Mouse (Mus musculus) testis, postnatal 10 days (tissue): ENCODE measurements around the gene Gm49373.
A peak's percentile ranks its signal among the peaks of the same experiment; 100 is the strongest.
"Not testable (repeated sequence)": the region's sequence is repeated elsewhere in the genome, so short reads cannot be mapped to it uniquely, and the experiment has no call there.

Source experiments
- DNase-seq: peaks from one replicate; pipeline ENCODE4 v3.0.0; 2021; ENCODE audit warnings: low spot score

Gene Gm49373

GRCm38 (mm10) chr9:21072641-21073040 is 255 bp downstream of the Gm49373 start:
- no peak for DNase-seq

DNA sequence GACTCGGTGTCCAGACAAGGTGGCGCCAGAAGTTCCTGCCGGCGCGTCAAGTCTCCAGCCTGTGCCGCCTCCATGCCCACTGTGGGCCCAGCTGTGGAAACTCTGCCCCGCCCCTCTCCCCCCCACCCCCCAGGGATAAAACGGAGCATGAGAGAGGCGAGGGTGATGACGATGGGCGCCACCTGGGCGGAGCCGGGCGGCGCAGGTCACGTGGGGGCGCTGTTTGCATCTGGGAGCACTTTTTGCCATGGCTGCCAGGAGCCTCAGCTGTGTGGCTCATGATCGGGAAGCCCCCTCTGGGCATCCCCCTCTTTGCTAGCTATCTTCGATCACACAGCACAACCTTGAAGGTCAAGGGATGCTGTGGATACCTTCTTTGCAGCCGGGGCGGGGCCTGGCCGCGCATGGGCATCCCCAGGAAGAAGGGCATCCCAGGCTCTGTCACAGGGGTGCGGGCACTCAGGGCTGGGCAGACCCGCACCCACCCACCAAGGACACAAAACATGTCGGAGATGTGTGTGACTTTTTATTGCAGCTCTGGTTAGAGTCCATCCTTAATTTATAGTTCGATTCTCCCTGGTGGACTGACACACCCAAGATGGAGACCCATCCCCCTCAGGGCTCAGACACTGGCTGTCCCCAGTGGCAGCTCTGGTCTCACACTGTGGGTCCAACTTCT is 5.8 kb downstream of the Gm49373 start, which contains the start of gene Zglp1:
Zglp1 (minus strand) TSS at position 88 of the 679 bp plus-strand sequence.
- no peak for DNase-seq

- no peak for DNase-seq
Measured at GRCm38 (mm10) chr9:21062928-21063327, 10.0 kb downstream of the Gm49373 start.

GRCm38 (mm10) chr9:21051578-21051977 is 21.3 kb downstream of the Gm49373 start:
- DNase-seq, result no peak

DNA sequence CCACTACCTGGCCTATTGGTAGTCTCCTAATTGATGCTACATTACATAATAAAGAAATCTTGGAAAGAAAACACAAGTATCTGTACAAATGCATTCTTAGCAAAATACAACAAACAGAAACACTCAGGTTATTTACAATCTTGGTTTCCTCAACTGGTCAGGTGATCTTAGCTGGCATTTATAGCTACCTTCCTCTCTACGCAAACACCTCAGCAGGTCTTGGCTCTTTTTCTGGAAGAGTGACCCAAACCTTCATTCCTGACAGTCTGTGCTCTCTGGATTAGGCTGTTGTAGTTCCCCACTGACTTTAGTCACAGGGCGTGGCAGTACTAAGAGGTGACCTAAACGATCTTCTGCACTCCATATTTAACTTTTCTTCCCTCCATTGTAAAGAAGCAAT is 27.7 kb downstream of the Gm49373 start:
- no peak for DNase-seq

DNA sequence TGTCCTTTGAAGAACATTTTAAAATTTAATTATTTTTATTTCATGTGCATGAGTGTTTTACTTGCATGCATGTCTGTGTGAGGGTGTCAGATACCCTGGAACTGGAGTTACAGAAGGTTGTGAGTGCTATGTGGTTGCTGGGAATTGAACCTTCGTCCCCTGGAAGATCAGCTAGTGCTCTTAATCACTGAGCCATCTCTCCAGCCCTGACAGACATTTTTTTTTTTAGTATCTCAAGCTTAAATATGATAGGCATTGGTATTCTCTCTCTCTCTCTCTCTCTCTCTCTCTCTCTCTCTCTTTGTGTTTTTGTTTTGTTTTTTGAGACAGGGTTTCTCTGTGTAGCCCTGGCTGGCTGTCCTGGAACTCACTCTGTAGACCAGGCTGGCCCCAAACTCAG is 28.1 kb downstream of the Gm49373 start:
- DNase-seq, result not testable (repeated sequence)

- DNase-seq, result no peak
Measured at GRCm38 (mm10) chr9:21043563-21043962, 29.3 kb downstream of the Gm49373 start.

- no peak for DNase-seq
Measured at GRCm38 (mm10) chr9:21041308-21041707, 31.6 kb downstream of the Gm49373 start.

DNA sequence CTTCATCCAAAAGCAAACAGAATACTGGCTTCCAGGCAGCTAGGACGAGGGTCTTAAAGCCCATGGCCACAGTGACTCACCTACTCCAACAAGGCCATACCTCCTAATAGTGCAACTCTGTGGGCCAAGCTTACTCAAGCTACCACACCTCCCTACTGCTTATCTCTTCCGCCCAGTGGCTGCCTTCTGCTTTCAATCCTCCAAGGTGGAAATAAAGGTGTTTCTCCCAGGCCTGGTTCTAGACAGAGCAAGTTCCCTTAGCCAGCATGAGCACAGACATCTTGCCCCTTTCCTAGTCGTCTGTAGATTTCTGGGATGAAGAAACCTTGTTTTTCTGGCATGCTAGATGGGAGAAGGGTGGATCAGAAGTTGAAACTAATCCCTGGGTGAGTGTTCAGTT is 33.1 kb downstream of the Gm49373 start:
- no peak for DNase-seq

GRCm38 (mm10) chr9:21037481-21037891 is 35.4 kb downstream of the Gm49373 start:
- DNase-seq, result peak; percentile 58

GRCm38 (mm10) chr9:21036666-21037065 is 36.2 kb downstream of the Gm49373 start:
- no peak for DNase-seq

GRCm38 (mm10) chr9:21036161-21036560 is 36.7 kb downstream of the Gm49373 start:
- DNase-seq, result no peak

DNA sequence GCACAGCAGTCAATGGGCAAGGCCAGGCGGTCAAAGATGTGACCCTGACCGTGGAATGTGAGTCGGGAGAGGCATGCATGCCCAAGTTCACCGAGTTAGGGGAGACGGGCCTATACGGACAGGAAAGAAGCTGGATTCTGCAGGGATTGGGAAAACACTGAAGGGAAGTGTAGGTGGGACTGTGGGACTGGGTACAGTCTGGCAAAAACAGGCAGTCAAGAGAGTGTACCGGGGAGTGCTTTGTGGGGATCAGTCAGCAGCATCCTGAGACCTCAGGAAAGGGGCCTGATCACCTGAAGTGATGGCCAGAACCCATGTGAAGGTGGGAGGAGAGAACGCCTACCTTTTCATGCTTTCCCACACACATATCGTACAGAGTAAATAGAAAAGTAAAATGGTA is 37.3 kb downstream of the Gm49373 start:
- DNase-seq, result no peak

DNA sequence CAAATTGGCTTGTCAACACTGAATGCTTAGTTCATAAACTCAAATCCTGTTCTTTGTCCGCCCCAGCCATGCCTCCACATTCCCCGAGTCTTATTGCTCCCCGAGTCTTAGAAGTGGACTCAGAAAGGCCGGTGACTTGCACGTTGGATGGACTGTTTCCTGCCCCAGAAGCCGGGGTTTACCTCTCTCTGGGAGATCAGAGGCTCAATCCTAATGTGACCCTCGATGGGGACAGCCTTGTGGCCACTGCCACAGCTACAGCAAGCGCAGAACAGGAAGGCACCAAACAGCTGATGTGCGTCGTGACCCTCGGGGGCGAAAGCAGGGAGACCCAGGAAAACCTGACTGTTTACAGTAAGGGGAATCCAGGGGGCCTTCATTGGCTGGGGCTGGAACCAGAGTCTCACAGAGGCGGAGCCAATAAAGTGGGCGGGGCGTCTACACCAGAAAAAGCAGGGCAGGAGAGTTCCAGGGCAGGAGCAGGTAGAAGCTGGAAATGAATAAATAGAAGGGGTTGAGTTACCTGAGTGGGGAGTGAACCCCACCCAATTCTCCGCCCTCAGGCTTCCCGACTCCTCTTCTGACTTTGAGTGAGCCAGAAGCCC is 38.3 kb downstream of the Gm49373 start:
- DNase-seq, result peak; percentile 55

GRCm38 (mm10) chr9:21033136-21033535 is 39.8 kb downstream of the Gm49373 start:
- peak; percentile 91 for DNase-seq

- DNase-seq, result no peak
Measured at GRCm38 (mm10) chr9:21032491-21032890, 40.4 kb downstream of the Gm49373 start.

GRCm38 (mm10) chr9:21031896-21032351 is 41.0 kb downstream of the Gm49373 start, which contains the start of gene Icam5:
TSS of gene Icam5 (plus strand) at chr9:21032073.
- no peak for DNase-seq

DNA sequence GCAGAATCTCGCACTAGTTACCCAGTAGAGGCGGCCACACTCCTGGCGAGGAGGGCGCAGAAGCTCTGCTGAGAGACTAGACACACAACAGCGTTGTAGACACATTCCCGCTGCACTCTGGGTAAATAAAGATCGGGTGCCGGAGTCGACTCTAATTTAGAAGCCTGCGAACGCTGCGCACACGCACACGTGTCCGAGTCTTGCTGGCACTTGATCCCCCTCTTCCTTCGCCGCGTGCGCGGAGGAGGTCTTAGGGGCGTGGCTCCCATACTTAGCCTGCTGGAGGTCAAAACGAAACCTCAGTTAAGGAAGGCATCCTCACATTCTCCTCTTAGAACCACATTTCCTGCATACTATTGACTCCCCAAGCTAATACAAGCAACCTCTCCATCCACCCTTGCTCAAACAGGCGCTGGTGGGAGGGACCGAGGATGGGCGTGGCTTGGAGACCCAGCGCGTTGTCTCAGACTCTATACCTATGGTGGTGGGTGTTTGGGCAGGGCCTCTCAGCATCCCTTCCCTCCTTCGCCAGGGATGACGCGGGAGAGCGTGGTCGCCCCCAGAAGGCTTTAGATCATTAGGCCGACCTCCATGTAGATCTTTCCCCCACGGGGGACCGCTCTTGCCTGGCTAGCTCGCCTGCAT is 41.5 kb downstream of the Gm49373 start:
- peak; percentile 75 for DNase-seq

- peak; percentile 89 for DNase-seq
Measured at GRCm38 (mm10) chr9:21030781-21031250, 42.1 kb downstream of the Gm49373 start.

DNA sequence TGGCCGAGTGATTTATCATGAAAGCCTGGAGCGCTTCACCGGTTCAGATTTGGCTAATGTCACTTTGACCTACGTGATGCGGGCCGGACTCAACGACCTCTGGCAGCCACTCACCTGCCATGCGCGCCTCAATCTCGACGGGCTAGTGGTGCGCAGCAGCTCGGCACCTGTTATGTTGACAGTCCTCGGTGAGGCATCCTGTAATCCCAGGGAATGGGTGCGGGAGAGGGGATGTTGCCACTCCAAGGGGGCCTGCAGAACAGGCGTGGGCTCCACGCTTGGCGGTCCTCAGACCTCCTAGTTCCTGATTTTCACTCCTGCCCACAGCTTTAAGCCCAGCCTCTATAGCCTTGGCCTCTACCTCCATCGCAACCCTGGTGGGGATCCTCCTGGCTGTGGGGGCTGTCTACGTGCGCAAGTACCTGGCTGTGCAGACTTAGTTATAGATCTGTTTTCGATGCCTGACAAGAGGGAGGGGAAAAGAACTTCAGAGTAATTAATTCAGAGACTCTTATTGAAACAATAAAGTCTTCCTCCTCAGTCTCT is 42.8 kb downstream of the Gm49373 start:
- DNase-seq, result no peak

DNA sequence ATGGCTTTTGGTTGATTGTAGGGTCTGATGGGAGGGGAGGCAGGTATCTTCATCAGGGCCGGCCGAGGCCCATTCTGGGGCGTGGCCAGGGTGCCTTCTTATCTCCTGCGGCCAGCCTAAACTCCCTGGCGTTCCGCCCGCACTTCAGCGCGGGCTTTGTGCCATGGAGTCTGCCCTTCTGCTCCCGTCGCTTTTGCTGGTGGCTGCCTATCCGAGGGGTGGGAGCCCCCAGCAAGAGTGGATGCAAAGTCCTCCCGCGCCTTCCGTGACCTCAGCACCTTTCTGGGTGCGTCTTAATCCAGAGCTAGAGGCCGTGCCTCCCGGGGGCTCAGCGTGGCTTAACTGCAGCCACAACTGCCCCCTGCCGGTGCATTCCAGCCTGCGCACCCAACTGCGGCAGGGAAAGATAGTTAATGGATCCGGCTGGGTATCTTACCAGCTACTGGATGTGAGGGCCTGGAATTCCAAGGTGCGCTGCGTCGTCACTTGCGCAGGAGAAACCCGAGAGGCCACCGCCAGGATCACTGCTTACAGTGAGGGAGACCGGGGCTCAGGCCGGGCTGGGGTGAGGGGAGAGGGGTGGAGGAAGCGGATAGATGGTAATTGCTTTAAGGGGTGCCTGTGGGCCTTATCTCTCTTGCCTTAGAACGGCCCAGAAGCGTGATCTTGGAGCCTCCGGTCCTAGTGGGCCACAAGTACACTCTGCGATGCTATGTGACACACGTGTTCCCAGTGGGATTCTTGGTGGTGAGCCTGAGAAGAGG is 43.4 kb downstream of the Gm49373 start, which contains the start of gene Icam4:
Icam4 (plus strand) TSS at position 83 of the 764 bp plus-strand sequence.
- DNase-seq, result peak; percentile 90
